Mouse (Mus musculus) midbrain, embryonic 10.5 days (tissue): ENCODE results near the gene Omt2a. TPM values are rescaled to one million over a fixed set of nuclear protein-coding genes. Genes with fewer than 3 reads are reported as not detected.
"Not testable (repeated sequence)": the region's sequence is repeated elsewhere in the genome, so short reads cannot be mapped to it uniquely, and the experiment has no call there.

Experiments used
- DNase-seq: peaks from one replicate; pipeline ENCODE4 v3.0.0-alpha.2; 2017; ENCODE audit warnings: low spot score
- H3K27ac ChIP-seq: fragments of 300-500 bp; sonication (generic); replicated peaks from 2 replicates; pipeline ENCODE4 v1.5.1; 2016; ENCODE audit warnings: mild to moderate bottlenecking
- H3K27me3 ChIP-seq: fragments of 300-500 bp; sonication (generic); 2 replicates; pipeline ENCODE4 v1.6.1; 2016; ENCODE audit warnings: low read depth, mild to moderate bottlenecking; ENCODE audit not compliant: poor library complexity, severe bottlenecking
- H3K36me3 ChIP-seq: fragments of 300-500 bp; sonication (generic); 2 replicates; pipeline ENCODE4 v1.6.1; 2016; ENCODE audit warnings: mild to moderate bottlenecking, moderate library complexity
- H3K4me1 ChIP-seq: fragments of 300-500 bp; sonication (generic); 2 replicates; pipeline ENCODE4 v1.6.1; 2016
- H3K4me3 ChIP-seq: fragments of 300-500 bp; sonication (generic); 2 replicates; pipeline ENCODE4 v1.5.1; 2016; ENCODE audit warnings: mild to moderate bottlenecking, moderate library complexity
- H3K9me3 ChIP-seq: fragments of 300-500 bp; sonication (generic); replicated peaks from 2 replicates; pipeline ENCODE4 v1.6.1; 2016; ENCODE audit warnings: mild to moderate bottlenecking
- WGBS: fragments of 180-500 bp; shearing (Covaris S2); methylation state at CpG from one replicate; pipeline ENCODE4 v1.1.7; 2016; 5-methylcytosine and 5-hydroxymethylcytosine counted together
- polyA plus RNA-seq: library from polyadenylated mRNA; unstranded; fragments of >200 nt; fragmentation: Nextera tagmentation; extraction: Ambion mirVana; gene quantifications from 2 replicates; pipeline ENCODE4 v1.2.1, GENCODE M21; 2016

Omt2a gene
- polyA plus RNA-seq, 1 experiment from 2014 or later: not detected

GRCm38 (mm10) chr9:78345235-78345634 lies 30.6 kb upstream of the Omt2a start:
- not testable (repeated sequence) for H3K4me1 ChIP-seq, H3K36me3 ChIP-seq, DNase-seq, H3K4me3 ChIP-seq, H3K27me3 ChIP-seq, H3K27ac ChIP-seq, H3K9me3 ChIP-seq
- WGBS: 77% methylated on average over 4 of the region's 4 CpGs

- H3K4me1 ChIP-seq, H3K36me3 ChIP-seq, H3K27me3 ChIP-seq, H3K9me3 ChIP-seq, DNase-seq, H3K4me3 ChIP-seq, H3K27ac ChIP-seq: not testable (repeated sequence)
- 87% methylated on average over 9 of the region's 9 CpGs for WGBS
Measured at GRCm38 (mm10) chr9:78343055-78343454, 28.5 kb upstream of the Omt2a start.

GRCm38 (mm10) chr9:78342494-78342893 lies 27.9 kb upstream of the Omt2a start:
- 93% methylated on average over 4 of the region's 4 CpGs for WGBS
- H3K4me3 ChIP-seq, H3K4me1 ChIP-seq, DNase-seq, H3K36me3 ChIP-seq, H3K27me3 ChIP-seq, H3K9me3 ChIP-seq, H3K27ac ChIP-seq: not testable (repeated sequence)

- not testable (repeated sequence) for H3K36me3 ChIP-seq, H3K27ac ChIP-seq, H3K27me3 ChIP-seq, H3K9me3 ChIP-seq, H3K4me3 ChIP-seq, H3K4me1 ChIP-seq
- WGBS: 18% methylated on average over 8 of the region's 8 CpGs
- peak; percentile 64 for DNase-seq
Measured at GRCm38 (mm10) chr9:78340324-78340723, 25.7 kb upstream of the Omt2a start.

- H3K4me3 ChIP-seq, H3K27me3 ChIP-seq, DNase-seq: not testable (repeated sequence)
Measured at GRCm38 (mm10) chr9:78337050-78337449, 22.5 kb upstream of the Omt2a start.

GRCm38 (mm10) chr9:78327289-78327688 lies 12.7 kb upstream of the Omt2a start, which contains the start of gene Omt2b:
Omt2b (plus strand) TSS chr9:78327589.
- not testable (repeated sequence) for H3K9me3 ChIP-seq, H3K36me3 ChIP-seq, H3K4me3 ChIP-seq, H3K27me3 ChIP-seq, DNase-seq, H3K27ac ChIP-seq, H3K4me1 ChIP-seq
- 83% methylated on average over 1 of the region's 1 CpGs for WGBS

More at GRCm38 (mm10) chr9:78337050-78337449, 22.5 kb upstream of the Omt2a start:
- not testable (repeated sequence) for H3K9me3 ChIP-seq, H3K27ac ChIP-seq, H3K36me3 ChIP-seq, H3K4me1 ChIP-seq

GRCm38 (mm10) chr9:78319499-78319898 lies 4.9 kb upstream of the Omt2a start:
- Histone ChIP-seq H3K36me3 (no peaks in the 10 kb centered on the region), H3K27ac (no peak overlapping the region), H3K27me3 (no peaks in the 10 kb centered on the region), H3K9me3 (no peaks in the 10 kb centered on the region), H3K4me1 (no peaks in the 10 kb centered on the region), H3K4me3 (no peak overlapping the region)
- WGBS: 42% methylated on average over 1 of the region's 1 CpGs
- no peak for DNase-seq

- H3K4me3 ChIP-seq, H3K27me3 ChIP-seq, H3K36me3 ChIP-seq, H3K4me1 ChIP-seq, H3K27ac ChIP-seq, H3K9me3 ChIP-seq, DNase-seq: not testable (repeated sequence)
- WGBS: 81% methylated on average over 3 of the region's 3 CpGs
Measured at GRCm38 (mm10) chr9:78308122-78308521, 6.5 kb downstream of the Omt2a start.

GRCm38 (mm10) chr9:78299143-78299542 lies 15.5 kb downstream of the Omt2a start:
- H3K9me3 ChIP-seq, H3K27ac ChIP-seq, H3K4me3 ChIP-seq, H3K27me3 ChIP-seq, H3K4me1 ChIP-seq, H3K36me3 ChIP-seq, DNase-seq: not testable (repeated sequence)
- WGBS: 77% methylated on average over 1 of the region's 1 CpGs

GRCm38 (mm10) chr9:78298232-78298631 lies 16.4 kb downstream of the Omt2a start:
- no peak for DNase-seq
- H3K9me3 ChIP-seq: no peaks in the 10 kb centered on the region
- no peak overlapping the region for H3K27ac ChIP-seq
- WGBS: 81% methylated on average over 1 of the region's 1 CpGs
- H3K36me3 ChIP-seq: no peaks in the 10 kb centered on the region
- no peaks in the 10 kb centered on the region for H3K27me3 ChIP-seq
- H3K4me1 ChIP-seq: no peaks in the 10 kb centered on the region
- no peak overlapping the region for H3K4me3 ChIP-seq

- not testable (repeated sequence) for H3K9me3 ChIP-seq, H3K27ac ChIP-seq, H3K4me1 ChIP-seq, H3K27me3 ChIP-seq, H3K4me3 ChIP-seq, H3K36me3 ChIP-seq
- DNase-seq: peak; percentile 65
- 15% methylated on average over 6 of the region's 6 CpGs for WGBS
Measured at GRCm38 (mm10) chr9:78296089-78296488, 18.5 kb downstream of the Omt2a start.

GRCm38 (mm10) chr9:78294781-78295180 lies 19.8 kb downstream of the Omt2a start:
- 82% methylated on average over 7 of the region's 7 CpGs for WGBS
- H3K36me3 ChIP-seq, H3K4me1 ChIP-seq, H3K27me3 ChIP-seq, H3K4me3 ChIP-seq, H3K9me3 ChIP-seq, H3K27ac ChIP-seq, DNase-seq: not testable (repeated sequence)

- H3K36me3 ChIP-seq, H3K27ac ChIP-seq, H3K4me3 ChIP-seq, H3K4me1 ChIP-seq, H3K9me3 ChIP-seq, DNase-seq, H3K27me3 ChIP-seq: not testable (repeated sequence)
- 88% methylated on average over 1 of the region's 1 CpGs for WGBS
Measured at GRCm38 (mm10) chr9:78293683-78294082, 20.9 kb downstream of the Omt2a start.

- H3K4me3 ChIP-seq, H3K4me1 ChIP-seq, H3K9me3 ChIP-seq, H3K36me3 ChIP-seq, DNase-seq, H3K27me3 ChIP-seq, H3K27ac ChIP-seq: not testable (repeated sequence)
- WGBS: 90% methylated on average over 8 of the region's 8 CpGs
Measured at GRCm38 (mm10) chr9:78292462-78292861, 22.1 kb downstream of the Omt2a start.
